Mouse (Mus musculus) lung, embryonic 15.5 days (tissue): ENCODE results near the gene Wbp2nl. TPM values are rescaled to one million over a fixed set of nuclear protein-coding genes. Genes with fewer than 3 reads are reported as not detected.

Experiments used
- ATAC-seq: fragments of 200-750 bp; cut with Nextera tagmentation; 2 replicates; pipeline ENCODE4 v1.8.0; 2017; ENCODE audit warnings: moderate number of reproducible peaks, borderline replicate concordance; ENCODE audit not compliant: low FRiP score, low TSS enrichment; ENCODE audit errors: extremely low read depth
- H3K27ac ChIP-seq: fragments of 300-500 bp; sonication (generic); 2 replicates; pipeline ENCODE4 v1.5.1; 2015; ENCODE audit warnings: moderate library complexity, mild to moderate bottlenecking, inconsistent platforms
- H3K27me3 ChIP-seq: fragments of 300-500 bp; sonication (generic); 2 replicates; pipeline ENCODE4 v1.6.1; 2015; ENCODE audit warnings: inconsistent platforms
- H3K36me3 ChIP-seq: fragments of 300-500 bp; sonication (generic); 2 replicates; pipeline ENCODE4 v1.6.1; 2015; ENCODE audit warnings: inconsistent platforms
- H3K4me1 ChIP-seq: fragments of 300-500 bp; sonication (generic); 2 replicates; pipeline ENCODE4 v1.6.1; 2015; ENCODE audit warnings: inconsistent platforms
- H3K4me2 ChIP-seq: fragments of 300-500 bp; sonication (generic); 2 replicates; pipeline ENCODE4 v1.6.1; 2015; ENCODE audit warnings: inconsistent platforms, mild to moderate bottlenecking, moderate library complexity
- H3K4me3 ChIP-seq: fragments of 300-500 bp; sonication (generic); 2 replicates; pipeline ENCODE4 v1.5.1; 2015; ENCODE audit warnings: mild to moderate bottlenecking, inconsistent platforms
- H3K9ac ChIP-seq: fragments of 300-500 bp; sonication (generic); 2 replicates; pipeline ENCODE4 v1.6.1; 2015; ENCODE audit warnings: inconsistent platforms
- H3K9me3 ChIP-seq: fragments of 300-500 bp; sonication (generic); 2 replicates; pipeline ENCODE4 v1.6.1; 2016; ENCODE audit warnings: inconsistent platforms
- WGBS: fragments of 180-500 bp; shearing (Covaris S2); methylation state at CpG from one replicate; pipeline ENCODE4 v1.1.7; 2015; 5-methylcytosine and 5-hydroxymethylcytosine counted together
- polyA plus RNA-seq: library from polyadenylated mRNA; unstranded; fragments of >200 nt; fragmentation: Nextera tagmentation; extraction: Ambion mirVana; gene quantifications from 2 replicates; pipeline ENCODE4 v1.2.1, GENCODE M21; 2015

Gene Wbp2nl
- polyA plus RNA-seq: 0.37 and 0.40 TPM in 2 replicates

DNA sequence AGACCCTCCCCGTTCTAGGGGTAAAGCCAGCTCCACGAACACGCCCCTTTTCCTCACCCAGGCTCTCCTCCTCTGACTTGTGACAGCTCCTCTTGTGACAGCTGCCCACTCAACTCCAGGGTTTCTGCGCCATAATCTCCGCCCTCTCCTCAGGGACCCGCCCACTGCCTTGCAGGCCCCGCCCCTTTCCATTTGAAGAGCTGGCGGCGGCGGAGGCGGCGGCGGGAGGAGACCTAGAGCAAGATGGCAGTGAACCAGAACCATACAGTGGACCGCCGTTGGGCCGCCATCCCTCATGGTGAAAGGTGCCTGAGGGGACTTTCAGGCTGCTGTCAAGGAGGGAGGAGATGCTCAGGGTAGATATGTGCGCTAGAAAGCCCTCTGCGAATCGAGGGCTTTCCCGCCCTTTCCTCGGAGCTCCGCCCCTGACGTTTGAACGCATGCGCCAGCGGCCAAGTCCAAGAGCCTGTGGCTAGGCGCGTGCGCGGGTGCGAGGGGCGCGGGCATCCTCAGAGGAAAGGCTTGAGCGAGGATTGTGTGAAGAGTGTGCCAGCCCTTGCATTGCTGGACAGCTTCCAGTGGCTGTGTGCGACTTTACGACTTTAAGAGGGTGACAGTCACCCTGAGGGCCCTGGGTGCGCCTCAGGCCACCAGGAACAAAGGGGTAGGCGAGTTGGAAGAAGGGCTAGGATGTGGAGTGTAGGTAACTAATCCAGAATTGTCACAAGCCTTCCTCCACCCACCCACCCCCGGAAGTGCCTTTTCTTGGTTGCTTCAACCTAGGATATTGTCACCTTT is at the start of gene Wbp2nl:
Gene Wbp2nl, plus strand, starts transcription at position 191 of the 798 bp plus-strand sequence.
- H3K9ac ChIP-seq: no peak within 1 kb of the TSS
- no peak within 1 kb of the TSS for H3K27ac ChIP-seq
- H3K36me3 ChIP-seq: no peaks in the 10 kb centered on the region
- WGBS: 54% methylated on average over 39 of the region's 39 CpGs
- no peak for ATAC-seq
- H3K9me3 ChIP-seq: no peaks in the 10 kb centered on the region
- H3K4me1 ChIP-seq: no peaks in the 10 kb centered on the region; the same call in 1 of the 2 replicates
- H3K4me3 ChIP-seq: no peak within 1 kb of the TSS
- no peaks in the 10 kb centered on the region for H3K27me3 ChIP-seq
- peak within 1 kb of the TSS; percentile 35; the same call in 1 of the 2 replicates for H3K4me2 ChIP-seq

DNA sequence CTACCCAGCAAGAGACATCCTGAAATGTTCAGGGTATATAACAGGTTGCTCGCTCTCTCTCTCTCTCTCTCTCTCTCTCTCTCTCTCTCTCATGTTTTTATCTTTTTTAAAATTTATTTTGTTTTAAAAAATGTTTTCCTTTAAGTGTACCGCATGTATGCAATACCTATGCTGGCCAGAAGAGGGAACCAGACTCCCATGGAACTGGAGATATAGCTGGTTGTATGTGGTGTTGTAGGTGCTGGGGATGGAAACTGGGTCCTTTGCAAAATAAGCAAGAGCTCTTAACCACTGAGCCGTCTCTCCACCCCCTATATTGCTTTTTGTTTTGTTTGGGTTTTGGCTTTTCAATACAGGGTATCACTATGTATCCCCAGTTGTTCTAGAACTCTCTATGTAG is 47.2 kb upstream of the Wbp2nl start:
- no peak overlapping the region for H3K27ac ChIP-seq
- no peak overlapping the region for H3K4me2 ChIP-seq
- no peaks in the 10 kb centered on the region for H3K27me3 ChIP-seq
- H3K4me3 ChIP-seq: no peak overlapping the region
- H3K4me1 ChIP-seq: no peaks in the 10 kb centered on the region
- H3K9me3 ChIP-seq: no peaks in the 10 kb centered on the region; the same call in 1 of the 2 replicates
- WGBS: 96% methylated on average over 3 of the region's 3 CpGs
- H3K36me3 ChIP-seq: no peaks in the 10 kb centered on the region
- no peak overlapping the region for H3K9ac ChIP-seq
- no peak for ATAC-seq

DNA sequence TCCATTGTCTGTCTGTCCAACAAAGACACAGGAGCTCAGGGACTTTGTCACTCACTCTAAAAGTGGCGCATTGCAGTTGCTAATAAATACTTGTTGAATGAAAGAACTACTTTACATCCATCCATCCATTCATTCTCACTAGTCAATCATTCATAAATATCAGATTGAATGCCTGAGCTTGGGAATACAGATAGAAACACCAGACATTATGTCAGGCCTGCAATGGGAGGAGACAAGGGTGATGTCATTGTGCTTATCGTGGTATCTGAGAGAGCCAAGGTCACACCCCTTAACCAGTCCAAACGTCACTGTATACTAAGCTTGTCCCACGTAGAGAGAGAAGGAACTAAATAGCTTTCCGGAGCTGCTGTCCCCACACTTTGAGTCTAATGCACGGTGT is 46.7 kb upstream of the Wbp2nl start, which contains the start of gene 1500009C09Rik:
Gene 1500009C09Rik, plus strand, starts transcription at position 301 of the 400 bp plus-strand sequence.
- no peaks in the 10 kb centered on the region for H3K4me1 ChIP-seq
- no peak within 1 kb of the TSS for H3K4me2 ChIP-seq
- H3K27me3 ChIP-seq: no peaks in the 10 kb centered on the region
- H3K36me3 ChIP-seq: no peaks in the 10 kb centered on the region
- no peaks in the 10 kb centered on the region; the same call in 1 of the 2 replicates for H3K9me3 ChIP-seq
- no peak for ATAC-seq
- 81% methylated on average over 6 of the region's 6 CpGs for WGBS
- H3K9ac ChIP-seq: no peak within 1 kb of the TSS
- no peak within 1 kb of the TSS for H3K27ac ChIP-seq
- no peak within 1 kb of the TSS for H3K4me3 ChIP-seq

DNA sequence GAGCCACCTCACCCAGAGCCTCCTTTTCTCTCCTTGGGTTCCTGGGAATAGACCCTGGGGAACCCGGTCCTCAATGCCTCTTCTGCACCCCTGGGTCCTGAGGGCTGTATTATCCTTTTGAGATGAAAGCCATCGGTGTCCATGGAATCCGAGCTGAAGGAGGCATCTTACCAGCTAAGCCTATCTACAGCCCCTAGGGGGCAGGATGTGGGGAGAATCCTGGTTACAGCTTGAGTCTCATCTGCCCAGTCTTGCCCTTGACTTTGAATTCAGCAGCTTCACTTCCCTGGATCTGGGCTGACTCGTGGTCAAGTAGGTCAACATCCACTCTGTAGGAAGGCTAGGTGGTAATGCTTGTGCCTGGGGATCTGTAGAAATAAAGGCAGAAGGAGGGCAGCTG is 43.5 kb upstream of the Wbp2nl start:
- Histone ChIP-seq H3K27ac (no peak overlapping the region), H3K9me3 (no peaks in the 10 kb centered on the region; the same call in 1 of the 2 replicates), H3K9ac (no peak overlapping the region), H3K27me3 (no peaks in the 10 kb centered on the region), H3K4me2 (no peak overlapping the region), H3K4me3 (no peak overlapping the region), H3K4me1 (no peaks in the 10 kb centered on the region), H3K36me3 (no peaks in the 10 kb centered on the region)
- WGBS: 36% methylated on average over 4 of the region's 4 CpGs
- ATAC-seq: no peak

DNA sequence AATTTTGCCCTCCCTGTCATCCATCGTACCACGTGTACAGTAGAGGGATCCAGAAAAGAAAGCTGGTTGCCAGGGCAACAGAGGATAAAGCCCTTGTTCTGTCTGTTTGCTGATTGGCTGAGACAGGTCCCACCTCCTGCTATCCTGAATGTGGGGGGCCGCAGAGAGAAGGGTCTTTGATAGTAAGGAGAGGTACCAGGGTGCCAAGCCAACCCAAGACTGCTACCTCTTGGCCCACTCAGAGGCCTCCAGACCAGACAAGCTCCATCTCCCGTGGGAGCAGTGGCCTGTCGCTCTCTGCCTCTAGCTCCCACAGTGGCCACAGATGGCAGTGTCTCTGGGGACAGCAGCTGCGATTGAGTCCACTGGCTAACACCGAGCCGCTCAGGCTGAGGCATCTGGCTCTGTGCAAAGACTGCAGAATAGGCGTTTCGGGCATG is 42.8 kb upstream of the Wbp2nl start:
- Histone ChIP-seq H3K4me1 (no peaks in the 10 kb centered on the region), H3K4me2 (no peak overlapping the region), H3K9ac (no peak overlapping the region), H3K36me3 (no peaks in the 10 kb centered on the region), H3K9me3 (no peaks in the 10 kb centered on the region; the same call in 1 of the 2 replicates), H3K27ac (no peak overlapping the region), H3K4me3 (no peak overlapping the region), H3K27me3 (no peaks in the 10 kb centered on the region)
- 28% methylated on average over 10 of the region's 10 CpGs for WGBS
- no peak; the same call in 1 of the 2 replicates for ATAC-seq

DNA sequence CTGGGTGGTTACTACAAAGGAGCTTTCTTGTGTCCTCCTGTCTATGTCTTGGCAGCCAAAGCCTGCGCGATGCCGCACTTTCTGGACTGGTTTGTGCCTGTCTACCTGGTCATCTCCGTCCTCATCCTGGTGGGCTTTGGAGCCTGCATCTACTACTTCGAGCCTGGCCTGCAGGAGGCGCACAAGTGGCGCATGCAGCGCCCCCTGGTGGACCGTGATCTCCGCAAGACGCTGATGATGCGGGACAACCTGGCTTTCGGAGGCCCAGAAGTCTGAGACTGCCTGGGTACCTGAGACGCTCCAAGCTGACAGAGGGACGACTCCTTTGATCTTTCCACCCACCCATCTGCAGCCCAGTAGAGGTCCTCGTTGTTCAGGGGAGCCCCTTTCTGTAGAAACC is 39.2 kb upstream of the Wbp2nl start:
- H3K4me2 ChIP-seq: no peak overlapping the region
- H3K9ac ChIP-seq: no peak overlapping the region
- no peaks in the 10 kb centered on the region; the same call in 1 of the 2 replicates for H3K27me3 ChIP-seq
- no peak overlapping the region for H3K4me3 ChIP-seq
- no peaks in the 10 kb centered on the region for H3K4me1 ChIP-seq
- H3K27ac ChIP-seq: no peak overlapping the region
- no peaks in the 10 kb centered on the region for H3K36me3 ChIP-seq
- 0 out of 2 replicates have a peak, but pooled peaks have one; percentile 27 for ATAC-seq
- whole genome bisulfite sequencing: 12% methylated on average over 16 of the region's 16 CpGs
- no peaks in the 10 kb centered on the region for H3K9me3 ChIP-seq

DNA sequence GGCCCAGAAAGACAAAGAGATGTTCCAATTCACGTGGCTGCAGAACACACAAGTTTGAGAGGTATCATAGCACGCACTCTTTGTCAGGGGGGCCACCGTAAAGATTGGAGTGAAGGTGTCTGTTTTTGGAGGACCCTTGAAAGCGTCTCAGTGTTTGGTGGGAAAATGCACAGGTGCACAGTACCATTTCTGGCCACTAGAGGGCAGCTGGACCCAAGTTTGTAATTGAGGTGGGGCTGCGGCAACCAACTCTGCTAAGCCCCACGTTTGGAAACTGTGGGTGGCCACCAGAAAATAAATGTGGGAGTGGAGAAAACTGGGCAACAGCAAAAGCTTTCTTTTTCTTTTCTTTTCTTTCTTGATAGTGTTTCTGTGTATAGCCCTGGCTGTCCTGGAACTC is 32.4 kb upstream of the Wbp2nl start:
- Histone ChIP-seq H3K4me1 (no peaks in the 10 kb centered on the region), H3K4me3 (no peak overlapping the region), H3K36me3 (no peaks in the 10 kb centered on the region), H3K9me3 (no peaks in the 10 kb centered on the region), H3K9ac (no peak overlapping the region), H3K4me2 (no peak overlapping the region), H3K27me3 (peaks cover under 1% of the 10 kb centered on the region; the same call in 1 of the 2 replicates), H3K27ac (no peak overlapping the region)
- no peak for ATAC-seq
- 8% methylated on average over 6 of the region's 6 CpGs for WGBS

DNA sequence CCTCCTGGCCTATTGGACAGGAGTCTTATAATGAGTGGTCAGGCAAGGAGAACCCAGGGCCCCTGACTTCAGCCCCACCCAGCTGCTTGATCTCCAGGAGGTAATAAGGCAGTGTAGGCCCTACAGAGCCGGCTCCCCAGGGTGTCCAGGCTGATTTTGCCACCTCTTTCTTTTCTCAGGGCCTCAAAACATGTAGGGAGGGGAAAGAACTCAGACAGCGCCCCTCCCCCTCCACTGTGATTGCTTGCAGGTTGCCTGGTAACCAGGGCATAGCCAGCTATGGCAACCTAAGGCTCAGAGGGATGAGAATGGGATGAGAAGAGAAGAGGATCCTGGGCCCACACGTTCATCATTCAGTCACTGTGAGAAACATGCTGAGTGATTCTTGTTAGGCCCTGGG is 30.6 kb upstream of the Wbp2nl start:
- no peak overlapping the region for H3K9ac ChIP-seq
- H3K4me3 ChIP-seq: no peak overlapping the region
- H3K36me3 ChIP-seq: no peaks in the 10 kb centered on the region
- ATAC-seq: no peak
- no peak overlapping the region for H3K27ac ChIP-seq
- H3K4me1 ChIP-seq: no peaks in the 10 kb centered on the region
- WGBS: 23% methylated on average over 3 of the region's 3 CpGs
- H3K4me2 ChIP-seq: no peak overlapping the region
- H3K9me3 ChIP-seq: no peaks in the 10 kb centered on the region
- peaks cover 13% of the 10 kb centered on the region for H3K27me3 ChIP-seq

DNA sequence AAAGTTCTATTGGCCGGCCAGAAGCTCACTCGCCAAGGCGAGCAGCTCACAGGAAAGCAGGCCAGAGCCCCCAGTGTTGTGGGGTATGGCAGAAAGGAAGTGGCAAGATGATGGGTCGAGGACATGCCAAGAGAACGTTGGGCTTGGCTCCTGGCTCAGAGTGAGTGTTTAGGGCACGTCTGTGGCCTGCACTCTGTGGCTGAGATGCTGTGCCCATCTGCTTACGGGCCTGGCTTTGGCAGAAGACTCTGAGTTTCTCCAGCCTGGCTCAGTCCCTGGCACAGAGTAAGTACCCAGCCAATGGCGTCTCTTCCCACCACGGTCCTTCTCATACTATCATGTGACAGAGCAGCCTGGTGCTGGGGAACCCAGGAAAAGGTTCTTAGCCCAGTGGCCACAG is 30.0 kb upstream of the Wbp2nl start:
- no peak overlapping the region for H3K4me2 ChIP-seq
- no peaks in the 10 kb centered on the region for H3K4me1 ChIP-seq
- no peak overlapping the region for H3K4me3 ChIP-seq
- no peak overlapping the region for H3K27ac ChIP-seq
- H3K9me3 ChIP-seq: no peaks in the 10 kb centered on the region
- H3K36me3 ChIP-seq: no peaks in the 10 kb centered on the region
- WGBS: 73% methylated on average over 9 of the region's 9 CpGs
- H3K27me3 ChIP-seq: peaks cover 19% of the 10 kb centered on the region
- no peak overlapping the region for H3K9ac ChIP-seq
- ATAC-seq: no peak

DNA sequence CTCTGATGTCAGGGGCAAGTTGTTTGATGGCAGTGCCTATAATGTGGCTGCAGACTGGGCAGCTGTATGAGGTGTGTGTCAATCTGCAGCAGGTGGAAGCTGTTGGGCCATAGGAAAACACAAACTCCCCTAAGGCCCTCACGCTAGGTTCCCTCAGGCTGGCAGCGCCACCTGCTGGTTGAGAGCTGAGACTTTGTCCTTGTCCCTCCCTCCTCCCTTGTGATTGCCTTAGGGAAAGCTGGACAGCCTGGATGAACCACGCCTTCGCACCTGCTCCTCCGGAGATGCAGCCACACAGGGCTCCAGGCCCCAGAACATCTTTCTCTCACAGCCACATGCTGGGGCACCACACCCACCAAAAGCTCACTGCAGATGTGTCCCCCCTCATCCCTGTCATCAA is 27.6 kb upstream of the Wbp2nl start:
- no peak for ATAC-seq
- 2% methylated on average over 5 of the region's 5 CpGs for WGBS

DNA sequence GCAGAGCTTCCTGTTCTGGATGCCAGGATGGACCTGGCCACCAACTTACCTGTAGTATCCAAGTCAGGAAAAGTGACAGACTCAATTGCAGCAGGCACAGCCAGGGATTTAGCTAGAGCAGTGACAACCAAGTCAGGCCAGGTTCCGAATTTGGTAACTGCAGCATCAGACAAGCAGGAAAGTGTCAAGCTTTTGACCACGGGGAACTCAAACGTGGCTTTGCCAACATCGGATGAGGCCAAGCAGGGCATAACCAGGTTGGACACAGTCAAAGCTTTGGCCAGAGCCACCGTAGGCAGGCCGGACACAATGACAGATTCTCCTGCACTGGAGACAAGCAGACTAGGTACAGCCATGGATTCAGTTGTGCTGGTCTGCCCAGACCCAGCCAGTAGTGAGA is 26.5 kb upstream of the Wbp2nl start:
- H3K4me3 ChIP-seq: no peak overlapping the region
- H3K4me2 ChIP-seq: no peak overlapping the region
- peaks cover 47% of the 10 kb centered on the region for H3K27me3 ChIP-seq
- no peaks in the 10 kb centered on the region for H3K36me3 ChIP-seq
- peaks cover 15% of the 10 kb centered on the region for H3K4me1 ChIP-seq
- WGBS: 81% methylated on average over 6 of the region's 6 CpGs
- H3K27ac ChIP-seq: no peak overlapping the region
- no peak for ATAC-seq
- no peaks in the 10 kb centered on the region for H3K9me3 ChIP-seq
- no peak overlapping the region for H3K9ac ChIP-seq

More for the DNA sequence above, 27.6 kb upstream of the Wbp2nl start:
- Histone ChIP-seq H3K4me2 (no peak overlapping the region), H3K4me3 (no peak overlapping the region), H3K9me3 (no peaks in the 10 kb centered on the region), H3K9ac (no peak overlapping the region), H3K27me3 (peaks cover 43% of the 10 kb centered on the region), H3K27ac (no peak overlapping the region), H3K36me3 (no peaks in the 10 kb centered on the region), H3K4me1 (peaks cover 15% of the 10 kb centered on the region)

DNA sequence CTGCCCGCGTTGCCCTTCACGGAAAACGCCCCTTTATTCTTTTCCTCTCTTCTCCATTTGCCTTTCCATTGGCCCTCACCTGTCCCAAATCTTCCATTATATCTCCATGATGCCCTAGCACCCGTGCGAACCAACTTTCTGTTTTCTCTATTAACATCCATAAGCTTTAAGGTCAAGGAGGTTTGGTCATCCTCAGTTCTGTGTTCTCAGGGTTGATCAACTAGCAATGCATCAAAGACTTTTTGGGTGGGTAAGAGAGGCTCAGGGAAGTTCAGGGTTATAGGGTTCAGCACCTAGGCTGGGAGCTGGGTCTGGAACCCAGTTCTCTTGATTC is 24.2 kb upstream of the Wbp2nl start, which contains the start of gene Sept3:
Gene Sept3, plus strand, starts transcription at position 301 of the 334 bp plus-strand sequence.
- Histone ChIP-seq H3K9ac (peak within 1 kb of the TSS; percentile 35), H3K27ac (no peak within 1 kb of the TSS), H3K27me3 (peaks cover 47% of the 10 kb centered on the region)

More for the DNA sequence above, 24.2 kb upstream of the Wbp2nl start, which contains the start of gene Sept3:
- peak within 1 kb of the TSS; percentile 98 for H3K4me2 ChIP-seq
- peak within 1 kb of the TSS; percentile 49 for H3K4me3 ChIP-seq
- no peak for ATAC-seq
- H3K9me3 ChIP-seq: no peaks in the 10 kb centered on the region
- H3K36me3 ChIP-seq: no peaks in the 10 kb centered on the region
- H3K4me1 ChIP-seq: peaks cover 15% of the 10 kb centered on the region
- 24% methylated on average over 6 of the region's 6 CpGs for WGBS
